Mouse (Mus musculus): Measurements from ENCODE around the gene Hivep1. TPM values are rescaled to one million over a fixed set of nuclear protein-coding genes. Genes with fewer than 3 reads are reported as not detected.

The Hivep1 gene
- polyA plus RNA-seq, 1 experiment from 2014 or later, result 9.3 TPM

GRCm38 (mm10) chr13:42050160-42050559 lies 1.7 kb upstream of the Hivep1 start:
- Histone ChIP-seq H3K27me3 (ENCODE audit: control insufficient read depth, insufficient read depth, low read length) (no peaks in the 10 kb centered on the region), H3K27ac (ENCODE audit: low read length) (peak overlapping the region; percentile 89; the same call in 1 of the 2 replicates), H3K9ac (replicated peaks; ENCODE audit: low read depth, low read length) (no peak overlapping the region), H3K4me1 (ENCODE audit: control insufficient read depth, insufficient read depth, low read length) (peaks cover 3% of the 10 kb centered on the region; the same call in 1 of the 2 replicates), H3K36me3 (ENCODE audit: control insufficient read depth, insufficient read depth, low read length) (no peaks in the 10 kb centered on the region), H3K9me3 (ENCODE audit: control insufficient read depth, low read depth, low read length) (no peaks in the 10 kb centered on the region), H3K4me2 (replicated peaks; ENCODE audit: low read depth, low read length) (peak overlapping the region; percentile 90), H3K4me3 (ENCODE audit: low read depth, low read length) (peak overlapping the region; percentile 88)
- no peak for ATAC-seq (ENCODE audit: insufficient number of reproducible peaks, insufficient read depth, low FRiP score, low read depth)
- WGBS, result 5% methylated on average over 3 of the region's 3 CpGs

- H3K36me3 ChIP-seq (ENCODE audit: control insufficient read depth, insufficient read depth, low read length), result no peaks in the 10 kb centered on the region
- H3K4me2 ChIP-seq (replicated peaks; ENCODE audit: low read depth, low read length), result peak overlapping the region; percentile 90
- WGBS, result 2% methylated on average over 10 of the region's 10 CpGs
- 0 out of 2 replicates have a peak overlapping the region, but pooled peaks have one; percentile 10 for H3K9ac ChIP-seq (replicated peaks; ENCODE audit: low read depth, low read length)
- peak overlapping the region; percentile 88 for H3K27ac ChIP-seq (ENCODE audit: low read length)
- no peak for ATAC-seq (ENCODE audit: insufficient number of reproducible peaks, insufficient read depth, low FRiP score, low read depth)
- peaks cover 3% of the 10 kb centered on the region; the same call in 1 of the 2 replicates for H3K4me1 ChIP-seq (ENCODE audit: control insufficient read depth, insufficient read depth, low read length)
- H3K27me3 ChIP-seq (ENCODE audit: control insufficient read depth, insufficient read depth, low read length), result no peaks in the 10 kb centered on the region
- no peaks in the 10 kb centered on the region for H3K9me3 ChIP-seq (ENCODE audit: control insufficient read depth, low read depth, low read length)
- peak overlapping the region; percentile 88 for H3K4me3 ChIP-seq (ENCODE audit: low read depth, low read length)
Measured at GRCm38 (mm10) chr13:42050880-42051201, 980 bp upstream of the Hivep1 start.

DNA sequence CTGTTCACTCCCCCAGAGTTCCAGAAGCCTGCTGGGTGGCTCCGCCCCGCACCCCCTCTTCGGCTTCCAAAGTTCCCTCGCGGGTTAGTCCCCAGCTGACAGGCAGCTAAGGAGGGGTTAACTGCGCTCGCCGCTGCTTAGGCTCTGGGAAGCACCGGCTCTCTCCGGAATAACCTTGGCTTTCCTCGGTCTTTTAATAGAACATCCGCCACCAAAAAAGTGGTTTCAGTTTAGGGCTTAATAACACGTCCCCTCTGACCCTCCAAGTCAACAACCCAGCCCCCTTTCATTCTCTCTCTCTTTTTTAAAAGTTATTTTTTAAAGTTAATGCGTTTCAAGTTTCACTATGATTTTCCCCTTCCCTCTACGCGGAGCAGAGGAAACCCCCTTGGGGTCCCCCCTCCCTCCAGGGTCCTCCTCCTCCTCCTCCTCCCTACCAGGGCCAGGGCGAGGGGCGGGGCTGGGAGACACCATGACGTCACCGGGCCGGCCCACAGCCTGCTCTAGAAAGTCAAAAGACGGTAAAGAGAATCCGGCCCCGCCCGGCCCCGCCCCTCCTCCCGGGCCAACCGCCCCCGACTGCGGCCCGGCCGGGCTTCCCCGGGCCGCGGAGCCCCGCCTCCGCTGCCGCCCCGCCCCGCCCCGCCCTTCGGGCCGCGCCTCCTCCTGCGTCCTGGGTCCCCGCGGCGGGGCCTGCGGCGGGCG lies 467 bp upstream of the Hivep1 start:
- WGBS, result under 1% methylated on average over 29 of the region's 51 CpGs
- peak; percentile 87 for ATAC-seq (ENCODE audit: insufficient number of reproducible peaks, insufficient read depth, low FRiP score, low read depth)
- Histone ChIP-seq H3K9ac (replicated peaks; ENCODE audit: low read depth, low read length) (peak overlapping the region; percentile 90), H3K4me3 (ENCODE audit: low read depth, low read length) (peak overlapping the region; percentile 88), H3K9me3 (ENCODE audit: control insufficient read depth, low read depth, low read length) (no peaks in the 10 kb centered on the region), H3K27ac (ENCODE audit: low read length) (peak overlapping the region; percentile 88), H3K4me2 (replicated peaks; ENCODE audit: low read depth, low read length) (peak overlapping the region; percentile 90), H3K36me3 (ENCODE audit: control insufficient read depth, insufficient read depth, low read length) (peaks cover under 1% of the 10 kb centered on the region; the same call in 1 of the 2 replicates), H3K4me1 (ENCODE audit: control insufficient read depth, insufficient read depth, low read length) (peaks cover 3% of the 10 kb centered on the region; the same call in 1 of the 2 replicates), H3K27me3 (ENCODE audit: control insufficient read depth, insufficient read depth, low read length) (no peaks in the 10 kb centered on the region)

- peak overlapping the region; percentile 90 for H3K9ac ChIP-seq (replicated peaks; ENCODE audit: low read depth, low read length)
- H3K4me3 ChIP-seq (ENCODE audit: low read depth, low read length), result peak overlapping the region; percentile 88
- H3K27me3 ChIP-seq (ENCODE audit: control insufficient read depth, insufficient read depth, low read length), result no peaks in the 10 kb centered on the region
Measured at GRCm38 (mm10) chr13:42052696-42053541, 1.1 kb downstream of the Hivep1 start.

DNA sequence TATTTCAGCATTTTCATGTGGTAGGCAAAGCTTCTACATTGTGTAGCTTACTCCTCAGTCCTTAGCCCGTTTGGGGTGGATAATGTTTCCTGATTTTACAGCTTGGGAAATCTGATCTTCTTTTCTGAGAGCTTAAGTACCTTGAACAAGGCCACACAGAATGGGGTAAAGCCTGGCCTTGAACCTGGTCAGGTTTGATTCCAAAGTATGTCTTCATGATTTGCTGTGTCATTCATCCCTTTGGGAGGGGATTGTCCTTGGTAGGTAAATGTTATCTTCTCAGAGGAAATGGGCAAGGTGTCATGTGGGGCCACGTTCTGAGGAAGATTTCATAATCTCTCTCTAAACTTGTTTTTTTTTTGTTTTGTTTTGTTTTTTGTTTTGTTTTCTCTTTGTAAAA lies 1.8 kb downstream of the Hivep1 start:
- H3K36me3 ChIP-seq (ENCODE audit: control insufficient read depth, insufficient read depth, low read length), result peaks cover 8% of the 10 kb centered on the region
- H3K27me3 ChIP-seq (ENCODE audit: control insufficient read depth, insufficient read depth, low read length), result no peaks in the 10 kb centered on the region
- H3K4me2 ChIP-seq (replicated peaks; ENCODE audit: low read depth, low read length), result peak overlapping the region; percentile 90
- peak overlapping the region; percentile 90 for H3K9ac ChIP-seq (replicated peaks; ENCODE audit: low read depth, low read length)
- ATAC-seq (ENCODE audit: insufficient number of reproducible peaks, insufficient read depth, low FRiP score, low read depth), result no peak
- peaks cover 3% of the 10 kb centered on the region; the same call in 1 of the 2 replicates for H3K4me1 ChIP-seq (ENCODE audit: control insufficient read depth, insufficient read depth, low read length)
- H3K9me3 ChIP-seq (ENCODE audit: control insufficient read depth, low read depth, low read length), result no peaks in the 10 kb centered on the region
- peak overlapping the region; percentile 88 for H3K4me3 ChIP-seq (ENCODE audit: low read depth, low read length)
- WGBS, result 28% methylated on average over 2 of the region's 2 CpGs
- no peak overlapping the region for H3K27ac ChIP-seq (ENCODE audit: low read length)

More at GRCm38 (mm10) chr13:42052696-42053541, 1.1 kb downstream of the Hivep1 start:
- Histone ChIP-seq H3K9me3 (ENCODE audit: control insufficient read depth, low read depth, low read length) (no peaks in the 10 kb centered on the region), H3K36me3 (ENCODE audit: control insufficient read depth, insufficient read depth, low read length) (peaks cover 5% of the 10 kb centered on the region), H3K4me1 (ENCODE audit: control insufficient read depth, insufficient read depth, low read length) (peaks cover 3% of the 10 kb centered on the region; the same call in 1 of the 2 replicates), H3K27ac (ENCODE audit: low read length) (peak overlapping the region; percentile 96), H3K4me2 (replicated peaks; ENCODE audit: low read depth, low read length) (peak overlapping the region; percentile 90)
- under 1% methylated on average over 39 of the region's 41 CpGs for WGBS
- ATAC-seq (ENCODE audit: insufficient number of reproducible peaks, insufficient read depth, low FRiP score, low read depth), result peak; percentile 51

GRCm38 (mm10) chr13:42054138-42054537 lies 2.3 kb downstream of the Hivep1 start:
- Histone ChIP-seq H3K9me3 (ENCODE audit: control insufficient read depth, low read depth, low read length) (no peaks in the 10 kb centered on the region), H3K9ac (replicated peaks; ENCODE audit: low read depth, low read length) (no peak overlapping the region), H3K36me3 (ENCODE audit: control insufficient read depth, insufficient read depth, low read length) (peaks cover 8% of the 10 kb centered on the region), H3K4me3 (ENCODE audit: low read depth, low read length) (no peak overlapping the region), H3K27me3 (ENCODE audit: control insufficient read depth, insufficient read depth, low read length) (no peaks in the 10 kb centered on the region), H3K4me2 (replicated peaks; ENCODE audit: low read depth, low read length) (no peak overlapping the region), H3K4me1 (ENCODE audit: control insufficient read depth, insufficient read depth, low read length) (no peaks in the 10 kb centered on the region; the same call in 1 of the 2 replicates), H3K27ac (ENCODE audit: low read length) (no peak overlapping the region)
- no peak for ATAC-seq (ENCODE audit: insufficient number of reproducible peaks, insufficient read depth, low FRiP score, low read depth)
- WGBS, result 68% methylated on average over 3 of the region's 3 CpGs

GRCm38 (mm10) chr13:42056712-42057332 lies 5.0 kb downstream of the Hivep1 start:
- 91% methylated on average over 2 of the region's 2 CpGs for WGBS
- no peak for ATAC-seq (ENCODE audit: insufficient number of reproducible peaks, insufficient read depth, low FRiP score, low read depth)

More at GRCm38 (mm10) chr13:42056712-42057332, 5.0 kb downstream of the Hivep1 start:
- H3K4me2 ChIP-seq (replicated peaks; ENCODE audit: low read depth, low read length), result no peak overlapping the region
- no peak overlapping the region for H3K9ac ChIP-seq (replicated peaks; ENCODE audit: low read depth, low read length)
- H3K27ac ChIP-seq (ENCODE audit: low read length), result no peak overlapping the region
- H3K36me3 ChIP-seq (ENCODE audit: control insufficient read depth, insufficient read depth, low read length), result peaks cover 11% of the 10 kb centered on the region
- no peak overlapping the region for H3K4me3 ChIP-seq (ENCODE audit: low read depth, low read length)
- no peaks in the 10 kb centered on the region for H3K4me1 ChIP-seq (ENCODE audit: control insufficient read depth, insufficient read depth, low read length)
- H3K9me3 ChIP-seq (ENCODE audit: control insufficient read depth, low read depth, low read length), result no peaks in the 10 kb centered on the region
- H3K27me3 ChIP-seq (ENCODE audit: control insufficient read depth, insufficient read depth, low read length), result no peaks in the 10 kb centered on the region
